Mouse (Mus musculus): ENCODE measurements around the gene Serpinc1. TPM values are rescaled to one million over a fixed set of nuclear protein-coding genes. Genes with fewer than 3 reads are reported as not detected.

Gene Serpinc1
- total and polyA plus RNA-seq, 3 experiments, result 0.19 to 1.3 TPM; not detected in 1

DNA sequence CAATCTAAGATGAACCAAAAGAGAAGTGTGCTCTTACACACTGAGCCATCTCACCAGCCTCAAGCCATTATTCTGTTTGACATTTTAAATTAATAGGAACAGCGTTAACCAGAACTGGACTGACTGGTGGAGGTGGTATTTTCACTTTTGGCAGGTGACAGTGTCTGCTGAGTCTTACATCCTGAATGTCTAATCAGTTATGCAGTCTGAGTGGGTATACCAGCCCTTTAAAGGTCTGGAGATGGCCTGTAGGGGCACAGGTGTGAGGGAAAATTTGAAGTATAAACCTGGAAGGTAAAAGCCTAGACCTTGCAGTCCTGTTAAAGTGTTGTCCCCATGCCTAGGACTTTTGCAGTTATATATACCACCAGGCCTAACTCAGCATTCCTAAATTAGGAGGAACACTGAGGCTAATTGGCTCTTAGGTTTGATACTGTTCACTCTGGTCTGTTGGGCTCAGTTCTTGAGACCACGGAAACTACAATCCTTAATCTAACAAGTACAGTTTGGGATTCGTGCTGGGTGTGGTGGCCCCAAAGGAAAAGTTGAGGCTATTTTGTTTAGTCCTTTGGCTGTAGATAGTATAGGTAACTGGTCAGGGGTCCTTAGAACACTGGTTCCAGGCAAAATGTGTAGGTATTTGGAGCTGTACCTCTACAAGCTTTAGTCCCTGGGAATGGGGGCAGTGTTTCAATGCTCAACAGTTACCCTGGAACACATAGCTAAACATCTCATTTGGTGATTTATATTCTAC lies 60.8 kb downstream of the Serpinc1 start:
- peak overlapping the region; percentile 67 for H3K27ac ChIP-seq (ENCODE audit: control insufficient read depth, low read depth, low read length)
- H3K9ac ChIP-seq (ENCODE audit: control insufficient read depth, low read depth, low read length, poor library complexity, severe bottlenecking), result peak overlapping the region; percentile 56
- peak; percentile 87 for DNase-seq (ENCODE audit: low read depth, low spot score)
- no peaks in the 10 kb centered on the region for H3K9me3 ChIP-seq (replicated peaks; ENCODE audit: insufficient read depth, low read length)
- H3K36me3 ChIP-seq (ENCODE audit: control insufficient read depth in 1 of 2, insufficient read depth in 2 of 2, low read length in 2 of 2), result peaks cover 2 to 27% of the 10 kb centered on the region in 2 experiments
- H3K27me3 ChIP-seq (ENCODE audit: control insufficient read depth in 1 of 2, insufficient read depth in 2 of 2, low read length in 2 of 2), result no peaks in the 10 kb centered on the region
- H3K4me3 ChIP-seq (ENCODE audit: control insufficient read depth in 1 of 2, insufficient read depth in 1 of 2, low read depth in 2 of 2, low read length in 2 of 2), result peak overlapping the region in 1 of 2 experiments; percentile 38; a peak in 2 of 4 replicates
- H3K4me1 ChIP-seq (ENCODE audit: control insufficient read depth in 1 of 2, insufficient read depth in 2 of 2, low read length in 2 of 2), result 0 out of 4 replicates have a peak, but pooled peaks cover 0 to 2% of the 10 kb centered on the region in 2 experiments
- TF ChIP-seq ZNF384 (IDR thresholded peaks at IDR 0.05; ENCODE audit: low read depth, low read length) (no peak), POLR2AphosphoS2 (IDR thresholded peaks at IDR 0.05; ENCODE audit: low read length) (no peak), CHD1 (IDR thresholded peaks at IDR 0.05; ENCODE audit: low read depth, low read length) (no peak), EP300 (IDR thresholded peaks at IDR 0.05; ENCODE audit: low read depth in 1 of 2, low read length in 2 of 2) (no peak), CHD2 (IDR thresholded peaks at IDR 0.05; ENCODE audit: low read length) (no peak), POLR2A (IDR thresholded peaks at IDR 0.05; ENCODE audit: control insufficient read depth in 1 of 2, insufficient read depth in 1 of 2, low read depth in 1 of 2, low read length in 2 of 2, poor library complexity in 1 of 2) (peak in 1 of 2 experiments; percentile 70; a peak in 2 of 4 replicates), CTCF (IDR thresholded peaks at IDR 0.05 in 2 of 3, conservative IDR thresholded peaks at IDR 0.05 in 1 of 3; ENCODE audit: control insufficient read depth in 1 of 3, insufficient read depth in 1 of 3, low read depth in 2 of 3, low read length in 3 of 3, poor library complexity in 1 of 3, severe bottlenecking in 1 of 3) (no peak), ZKSCAN1 (IDR thresholded peaks at IDR 0.05; ENCODE audit: low read depth, low read length) (no peak)
- peaks cover 32% of the 10 kb centered on the region for H3K79me2 ChIP-seq (ENCODE audit: control insufficient read depth, insufficient read depth, low read length, poor library complexity)

- Histone ChIP-seq H3K27me3 (ENCODE audit: control insufficient read depth in 1 of 2, insufficient read depth in 2 of 2, low read length in 2 of 2) (no peaks in the 10 kb centered on the region), H3K4me3 (ENCODE audit: control insufficient read depth in 1 of 2, insufficient read depth in 1 of 2, low read depth in 2 of 2, low read length in 2 of 2) (no peak overlapping the region), H3K36me3 (ENCODE audit: control insufficient read depth in 1 of 2, insufficient read depth in 2 of 2, low read length in 2 of 2) (peaks cover 2 to 27% of the 10 kb centered on the region in 2 experiments), H3K27ac (ENCODE audit: control insufficient read depth, low read depth, low read length) (peak overlapping the region; percentile 67), H3K9me3 (replicated peaks; ENCODE audit: insufficient read depth, low read length) (no peaks in the 10 kb centered on the region), H3K79me2 (ENCODE audit: control insufficient read depth, insufficient read depth, low read length, poor library complexity) (peaks cover 28% of the 10 kb centered on the region), H3K4me1 (ENCODE audit: control insufficient read depth in 1 of 2, insufficient read depth in 2 of 2, low read length in 2 of 2) (0 out of 4 replicates have a peak, but pooled peaks cover 0 to 2% of the 10 kb centered on the region in 2 experiments), H3K9ac (ENCODE audit: control insufficient read depth, low read depth, low read length, poor library complexity, severe bottlenecking) (no peak overlapping the region)
- TF ChIP-seq POLR2AphosphoS2 (IDR thresholded peaks at IDR 0.05; ENCODE audit: low read length) (no peak), MEF2A (IDR thresholded peaks at IDR 0.05; ENCODE audit: extremely low read depth, insufficient replicate concordance, low read depth, low read length, poor library complexity, severe bottlenecking) (no peak), ZMIZ1 (IDR thresholded peaks at IDR 0.05; ENCODE audit: low read depth, low read length) (no peak), UBTF (IDR thresholded peaks at IDR 0.05; ENCODE audit: borderline replicate concordance, insufficient read depth, low read depth, low read length) (0 out of 2 replicates have a peak, but pooled peaks have one; percentile 25), POLR2AphosphoS5 (IDR thresholded peaks at IDR 0.05; ENCODE audit: borderline replicate concordance, low read depth, low read length) (peak; percentile 92; the same call in 1 of the 2 replicates), POLR2A (IDR thresholded peaks at IDR 0.05; ENCODE audit: control insufficient read depth in 1 of 2, insufficient read depth in 1 of 2, low read depth in 1 of 2, low read length in 2 of 2, poor library complexity in 1 of 2) (peak; percentile 71 to 91)
- DNase-seq (ENCODE audit: low read depth, low spot score), result peak; percentile 95
These were observed 61.5 kb downstream of the Serpinc1 start for GRCm38 (mm10) chr1:161039741-161040425.
